Mouse (Mus musculus): ENCODE data around the gene Elovl4. TPM values are rescaled to one million over a fixed set of nuclear protein-coding genes. Genes with fewer than 3 reads are reported as not detected.

Elovl4 gene
- total and polyA plus RNA-seq, 2 experiments from 2014 or later: 79.7 to 152 TPM

DNA sequence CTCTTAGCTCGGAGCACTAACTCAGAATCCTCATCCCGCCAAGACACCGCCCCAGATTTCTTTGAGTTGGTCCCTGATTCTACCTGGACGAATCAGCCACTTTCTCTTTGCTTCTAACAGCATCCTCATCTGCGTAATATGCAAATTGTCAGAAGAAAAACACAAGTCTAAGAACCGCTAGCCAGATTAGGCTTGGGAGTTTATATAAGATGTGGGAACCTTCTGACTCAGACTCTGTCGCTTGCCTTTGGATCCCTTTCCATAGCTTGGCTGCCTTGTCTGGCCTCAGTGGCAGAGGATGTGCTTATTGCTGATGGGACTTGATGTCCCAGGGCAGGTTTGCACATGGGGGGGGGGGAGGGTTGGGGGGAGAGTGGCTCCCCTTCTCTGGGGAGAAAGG is 9.2 kb downstream of the Elovl4 start:
- Histone ChIP-seq H3K9ac (replicated peaks; ENCODE audit: low read length) (no peak overlapping the region), H3K9me3 (ENCODE audit: low read length) (no peaks in the 10 kb centered on the region), H3K4me2 (ENCODE audit: low read depth, low read length) (no peak overlapping the region), H3K27me3 (ENCODE audit: insufficient read depth, low read length) (no peaks in the 10 kb centered on the region), H3K36me3 (ENCODE audit: insufficient read depth, low read length) (no peaks in the 10 kb centered on the region; the same call in 1 of the 2 replicates), H3K4me1 (ENCODE audit: insufficient read depth, low read length) (0 out of 2 replicates have a peak, but pooled peaks cover 3% of the 10 kb centered on the region), H3K4me3 (ENCODE audit: low read length) (no peak overlapping the region), H3K27ac (no peak overlapping the region)
- ATAC-seq (no peak), DNase-seq (ENCODE audit: low spot score) (no peak)
- no peak for TF ChIP-seq CTCF (IDR thresholded peaks at IDR 0.05; ENCODE audit: low read depth)
- 89% methylated on average over 7 of the region's 7 CpGs for WGBS

- H3K4me1 ChIP-seq (ENCODE audit: insufficient read depth, low read length): no peaks in the 10 kb centered on the region
- H3K9ac ChIP-seq (replicated peaks; ENCODE audit: low read length): no peak overlapping the region
- H3K27ac ChIP-seq: no peak overlapping the region
- WGBS: 92% methylated on average over 6 of the region's 6 CpGs
- no peaks in the 10 kb centered on the region for H3K27me3 ChIP-seq (ENCODE audit: insufficient read depth, low read length)
- peaks cover 6% of the 10 kb centered on the region for H3K36me3 ChIP-seq (ENCODE audit: insufficient read depth, low read length)
- no peak for ATAC-seq
- no peak overlapping the region for H3K4me2 ChIP-seq (ENCODE audit: low read depth, low read length)
- DNase-seq (ENCODE audit: low spot score): no peak
- no peak overlapping the region for H3K4me3 ChIP-seq (ENCODE audit: low read length)
- no peaks in the 10 kb centered on the region for H3K9me3 ChIP-seq (ENCODE audit: low read length)
- TF ChIP-seq CTCF (IDR thresholded peaks at IDR 0.05; ENCODE audit: low read depth): no peak
Measured at GRCm38 (mm10) chr9:83789326-83789725, 16.8 kb downstream of the Elovl4 start.

DNA sequence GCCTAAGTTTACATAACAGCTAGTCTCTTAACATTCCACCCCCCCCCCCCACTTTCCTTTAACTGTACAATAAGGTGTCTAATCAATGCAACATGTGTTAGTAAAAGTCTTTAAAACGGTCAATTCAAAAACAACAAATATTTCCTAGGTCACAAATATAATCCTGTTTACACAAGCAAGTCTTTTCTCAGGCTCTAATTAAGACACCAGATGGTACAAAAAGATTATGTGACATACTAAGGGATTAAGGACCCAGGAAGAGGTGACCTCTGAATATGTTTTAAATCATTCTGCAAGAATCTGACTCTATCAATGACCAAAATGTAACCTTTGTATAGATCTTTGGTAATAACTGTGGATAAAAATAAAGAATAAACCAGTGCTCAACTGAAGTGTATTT is 20.6 kb downstream of the Elovl4 start:
- WGBS: 74% methylated on average over 1 of the region's 1 CpGs
- H3K27ac ChIP-seq: no peak overlapping the region
- DNase-seq (ENCODE audit: low spot score): no peak
- no peak overlapping the region for H3K9ac ChIP-seq (replicated peaks; ENCODE audit: low read length)
- no peak overlapping the region for H3K4me3 ChIP-seq (ENCODE audit: low read length)
- H3K4me1 ChIP-seq (ENCODE audit: insufficient read depth, low read length): no peaks in the 10 kb centered on the region
- no peaks in the 10 kb centered on the region for H3K9me3 ChIP-seq (ENCODE audit: low read length)
- ATAC-seq: 0 out of 2 replicates have a peak, but pooled peaks have one; percentile 29
- TF ChIP-seq CTCF (IDR thresholded peaks at IDR 0.05; ENCODE audit: low read depth): no peak
- peaks cover 16% of the 10 kb centered on the region for H3K36me3 ChIP-seq (ENCODE audit: insufficient read depth, low read length)
- no peak overlapping the region for H3K4me2 ChIP-seq (ENCODE audit: low read depth, low read length)
- no peaks in the 10 kb centered on the region for H3K27me3 ChIP-seq (ENCODE audit: insufficient read depth, low read length)

DNA sequence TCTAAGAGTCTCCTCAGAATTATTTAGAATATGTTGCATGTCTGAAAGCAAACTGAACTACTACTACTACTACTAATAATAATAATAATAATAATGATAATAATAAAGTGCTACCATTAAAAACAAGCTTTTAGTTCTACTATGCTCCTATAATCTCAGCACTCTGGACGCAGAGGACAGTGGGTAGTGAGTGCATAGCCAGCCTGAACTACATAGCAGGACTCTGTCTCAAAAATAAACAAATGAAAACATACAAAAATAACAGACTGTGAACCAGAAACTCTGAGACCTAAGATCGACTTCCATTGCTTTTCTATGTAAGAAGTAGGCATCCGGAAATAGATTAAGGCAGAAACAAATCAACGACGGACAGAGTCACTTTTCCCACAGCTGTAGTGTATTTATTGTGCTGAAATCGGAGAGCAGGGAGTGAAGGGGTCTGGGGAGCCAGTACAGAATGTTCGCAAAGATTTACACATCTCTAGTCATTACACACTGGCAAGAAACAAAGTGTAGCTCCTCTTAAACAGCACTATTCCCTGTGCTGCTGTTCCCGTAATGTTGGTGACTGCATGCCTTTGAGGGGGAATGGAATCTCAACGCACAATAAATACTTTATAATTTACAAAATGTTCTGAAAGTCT is 27.6 kb downstream of the Elovl4 start:
- 85% methylated on average over 9 of the region's 9 CpGs for WGBS
- no peak for TF ChIP-seq CTCF (IDR thresholded peaks at IDR 0.05; ENCODE audit: low read depth)

GRCm38 (mm10) chr9:83761318-83761717 is 44.8 kb downstream of the Elovl4 start:
- Histone ChIP-seq H3K9ac (replicated peaks; ENCODE audit: low read length) (no peak overlapping the region), H3K36me3 (ENCODE audit: insufficient read depth, low read length) (no peaks in the 10 kb centered on the region), H3K4me1 (ENCODE audit: insufficient read depth, low read length) (no peaks in the 10 kb centered on the region), H3K4me3 (ENCODE audit: low read length) (no peak overlapping the region), H3K9me3 (ENCODE audit: low read length) (no peaks in the 10 kb centered on the region), H3K27ac (no peak overlapping the region), H3K4me2 (ENCODE audit: low read depth, low read length) (no peak overlapping the region), H3K27me3 (ENCODE audit: insufficient read depth, low read length) (no peaks in the 10 kb centered on the region)
- WGBS: 79% methylated on average over 4 of the region's 4 CpGs
- ATAC-seq (no peak), DNase-seq (ENCODE audit: low spot score) (no peak)
- TF ChIP-seq CTCF (IDR thresholded peaks at IDR 0.05; ENCODE audit: low read depth): no peak

More for the DNA sequence above, 27.6 kb downstream of the Elovl4 start:
- H3K4me2 ChIP-seq (ENCODE audit: low read depth, low read length): no peak overlapping the region
- no peak for ATAC-seq
- peaks cover 14% of the 10 kb centered on the region; the same call in 1 of the 2 replicates for H3K36me3 ChIP-seq (ENCODE audit: insufficient read depth, low read length)
- no peak overlapping the region for H3K4me3 ChIP-seq (ENCODE audit: low read length)
- H3K4me1 ChIP-seq (ENCODE audit: insufficient read depth, low read length): no peaks in the 10 kb centered on the region
- no peaks in the 10 kb centered on the region for H3K27me3 ChIP-seq (ENCODE audit: insufficient read depth, low read length)
- DNase-seq (ENCODE audit: low spot score): no peak
- H3K9ac ChIP-seq (replicated peaks; ENCODE audit: low read length): no peak overlapping the region
- H3K9me3 ChIP-seq (ENCODE audit: low read length): no peaks in the 10 kb centered on the region
- H3K27ac ChIP-seq: no peak overlapping the region

GRCm38 (mm10) chr9:83731877-83732276 is 74.2 kb downstream of the Elovl4 start:
- H3K4me3 ChIP-seq (ENCODE audit: low read length): no peak overlapping the region
- no peak for TF ChIP-seq CTCF (IDR thresholded peaks at IDR 0.05; ENCODE audit: low read depth)
- no peak overlapping the region for H3K4me2 ChIP-seq (ENCODE audit: low read depth, low read length)
- no peaks in the 10 kb centered on the region for H3K36me3 ChIP-seq (ENCODE audit: insufficient read depth, low read length)
- no peaks in the 10 kb centered on the region for H3K9me3 ChIP-seq (ENCODE audit: low read length)
- DNase-seq (ENCODE audit: low spot score) (no peak), ATAC-seq (no peak)
- H3K9ac ChIP-seq (replicated peaks; ENCODE audit: low read length): no peak overlapping the region
- H3K4me1 ChIP-seq (ENCODE audit: insufficient read depth, low read length): no peaks in the 10 kb centered on the region
- H3K27ac ChIP-seq: no peak overlapping the region
- WGBS: 83% methylated on average over 2 of the region's 2 CpGs
- H3K27me3 ChIP-seq (ENCODE audit: insufficient read depth, low read length): no peaks in the 10 kb centered on the region

GRCm38 (mm10) chr9:83730836-83731235 is 75.2 kb downstream of the Elovl4 start:
- no peaks in the 10 kb centered on the region for H3K4me1 ChIP-seq (ENCODE audit: insufficient read depth, low read length)
- H3K4me2 ChIP-seq (ENCODE audit: low read depth, low read length): no peak overlapping the region
- ATAC-seq (no peak), DNase-seq (ENCODE audit: low spot score) (no peak)
- no peaks in the 10 kb centered on the region for H3K9me3 ChIP-seq (ENCODE audit: low read length)
- no peaks in the 10 kb centered on the region for H3K36me3 ChIP-seq (ENCODE audit: insufficient read depth, low read length)
- H3K9ac ChIP-seq (replicated peaks; ENCODE audit: low read length): no peak overlapping the region
- TF ChIP-seq CTCF (IDR thresholded peaks at IDR 0.05; ENCODE audit: low read depth): no peak
- WGBS: 55% methylated on average over 7 of the region's 7 CpGs
- H3K27me3 ChIP-seq (ENCODE audit: insufficient read depth, low read length): no peaks in the 10 kb centered on the region
- H3K4me3 ChIP-seq (ENCODE audit: low read length): no peak overlapping the region
- H3K27ac ChIP-seq: no peak overlapping the region

Other genes starting within 250 kb of the Elovl4 start
- gene Ttk, start 28.4 kb upstream of the Elovl4 start, total RNA-seq (2014; rRNA removed): 3.0 and 4.0 TPM in 2 replicates
- 4.3 and 6.0 TPM in 2 replicates for gene Ttk, start 28.4 kb upstream of the Elovl4 start, polyA plus RNA-seq (2015; fragmentation: Nextera tagmentation; extraction: Ambion mirVana)
- 22.1 and 23.4 TPM in 2 replicates for gene Bckdhb, start 118.9 kb upstream of the Elovl4 start, total RNA-seq (2014; rRNA removed)
- 40.3 and 42.5 TPM in 2 replicates for gene Bckdhb, start 118.9 kb upstream of the Elovl4 start, polyA plus RNA-seq (2015; fragmentation: Nextera tagmentation; extraction: Ambion mirVana)